Mouse (Mus musculus) embryonic facial prominence, embryonic 14.5 days (tissue): ENCODE measurements around the gene Spata31. TPM values are rescaled to one million over a fixed set of nuclear protein-coding genes. Genes with fewer than 3 reads are reported as not detected.

Experiments
- ATAC-seq: fragments of 200-750 bp; cut with Nextera tagmentation; 2 replicates; pipeline ENCODE4 v1.8.0; 2017; ENCODE audit warnings: low read depth, moderate number of reproducible peaks, moderate TSS enrichment
- DNase-seq: peaks from one replicate; pipeline ENCODE4 v3.0.0-alpha.2; 2015; ENCODE audit warnings: low spot score
- H3K27ac ChIP-seq: fragments of 300-500 bp; sonication (generic); replicated peaks from 2 replicates; pipeline ENCODE4 v1.5.1; 2014; ENCODE audit warnings: low read depth, mild to moderate bottlenecking, low read length, moderate library complexity
- H3K27me3 ChIP-seq: fragments of 300-500 bp; sonication (generic); replicated peaks from 2 replicates; pipeline ENCODE4 v1.6.1; 2014; ENCODE audit warnings: low read length; ENCODE audit not compliant: control insufficient read depth, insufficient read depth
- H3K36me3 ChIP-seq: fragments of 300-500 bp; sonication (generic); 2 replicates; pipeline ENCODE4 v1.6.1; 2014; ENCODE audit warnings: low read length, mixed read lengths; ENCODE audit not compliant: control insufficient read depth, insufficient read depth
- H3K4me1 ChIP-seq: fragments of 300-500 bp; sonication (generic); 2 replicates; pipeline ENCODE4 v1.6.1; 2014; ENCODE audit warnings: antibody characterized with exemption, low read length; ENCODE audit not compliant: control insufficient read depth, insufficient read depth
- H3K4me2 ChIP-seq: fragments of 300-500 bp; sonication (generic); 2 replicates; pipeline ENCODE4 v1.6.1; 2014; ENCODE audit warnings: low read depth, mild to moderate bottlenecking, low read length, moderate library complexity, mixed read lengths
- H3K4me3 ChIP-seq: fragments of 300-500 bp; sonication (generic); 2 replicates; pipeline ENCODE4 v1.5.1; 2014; ENCODE audit warnings: low read depth, mild to moderate bottlenecking, low read length
- H3K9ac ChIP-seq: fragments of 300-500 bp; sonication (generic); 2 replicates; pipeline ENCODE4 v1.6.1; 2014; ENCODE audit warnings: low read depth, mild to moderate bottlenecking, low read length, moderate library complexity, mixed read lengths
- H3K9me3 ChIP-seq: fragments of 300-500 bp; sonication (generic); 2 replicates; pipeline ENCODE4 v1.6.1; 2016; ENCODE audit warnings: low read length; ENCODE audit not compliant: control insufficient read depth
- WGBS: fragments of 180-500 bp; shearing (Covaris S2); extraction: QIAGEN DNeasy Blood & Tissue Kit; methylation state at CpG from one replicate; pipeline ENCODE4 v1.1.7; 2014; 5-methylcytosine and 5-hydroxymethylcytosine counted together
- polyA plus RNA-seq: library from polyadenylated mRNA; unstranded; fragments of >200 nt; fragmentation: Nextera tagmentation; extraction: Ambion mirVana; gene quantifications from 2 replicates; pipeline ENCODE4 v1.2.1, GENCODE M21; 2014

Gene Spata31
- polyA plus RNA-seq: not detected in 2 replicates

GRCm38 (mm10) chr13:64917191-64917590 lies at the start of gene Spata31:
TSS of gene Spata31 (plus strand) at chr13:64917406.
- no peaks in the 10 kb centered on the region for H3K4me1 ChIP-seq
- no peak within 1 kb of the TSS for H3K4me3 ChIP-seq
- no peak within 1 kb of the TSS for H3K4me2 ChIP-seq
- no peaks in the 10 kb centered on the region for H3K36me3 ChIP-seq
- ATAC-seq: no peak
- H3K9ac ChIP-seq: no peak within 1 kb of the TSS
- WGBS: 77% methylated on average over 1 of the region's 1 CpGs
- no peaks in the 10 kb centered on the region for H3K9me3 ChIP-seq
- no peak for DNase-seq
- no peaks in the 10 kb centered on the region for H3K27me3 ChIP-seq
- no peak within 1 kb of the TSS for H3K27ac ChIP-seq

- no peak overlapping the region for H3K4me2 ChIP-seq
- ATAC-seq: no peak
- H3K4me1 ChIP-seq: no peaks in the 10 kb centered on the region
- WGBS: 36% methylated on average over 1 of the region's 1 CpGs
- no peak overlapping the region for H3K4me3 ChIP-seq
- DNase-seq: no peak
- no peak overlapping the region for H3K9ac ChIP-seq
- no peaks in the 10 kb centered on the region for H3K27me3 ChIP-seq
- H3K36me3 ChIP-seq: no peaks in the 10 kb centered on the region
- no peak overlapping the region for H3K27ac ChIP-seq
- H3K9me3 ChIP-seq: no peaks in the 10 kb centered on the region
Observed at GRCm38 (mm10) chr13:64903132-64903531, 14.1 kb upstream of the Spata31 start.

GRCm38 (mm10) chr13:64903585-64904208 lies 13.5 kb upstream of the Spata31 start, which contains the start of gene Cntnap3:
TSS of gene Cntnap3 (minus strand) at chr13:64903955.
- no peak within 1 kb of the TSS for H3K27ac ChIP-seq
- no peaks in the 10 kb centered on the region for H3K4me1 ChIP-seq
- no peaks in the 10 kb centered on the region for H3K9me3 ChIP-seq
- WGBS: 9% methylated on average over 16 of the region's 16 CpGs
- no peak within 1 kb of the TSS for H3K4me3 ChIP-seq
- peak; percentile 54 for DNase-seq
- H3K4me2 ChIP-seq: peak within 1 kb of the TSS; percentile 39
- no peak within 1 kb of the TSS for H3K9ac ChIP-seq
- no peaks in the 10 kb centered on the region for H3K27me3 ChIP-seq
- peak; percentile 84 for ATAC-seq
- no peaks in the 10 kb centered on the region for H3K36me3 ChIP-seq

Other genes with a start within 250 kb of the Spata31 start
- gene Cntnap3, start 13.5 kb upstream of the Spata31 start, polyA plus RNA-seq: 0.43 and 0.59 TPM in 2 replicates
- gene Spata31d1c, start 115.7 kb downstream of the Spata31 start, polyA plus RNA-seq: not detected in 2 replicates
- gene Prss47, start 135.4 kb downstream of the Spata31 start, polyA plus RNA-seq: not detected in 2 replicates
- gene Mfsd14b, start 195.6 kb downstream of the Spata31 start, polyA plus RNA-seq: 58.6 and 67.2 TPM in 2 replicates
- gene Olfr465-ps1, start 220.7 kb downstream of the Spata31 start, polyA plus RNA-seq: 0.14 TPM in 1 of 2 replicates, not detected in the other
- gene Olfr466, start 232.8 kb downstream of the Spata31 start, polyA plus RNA-seq: not detected in 2 replicates